Mouse (Mus musculus) adrenal gland, postnatal 14 days (tissue): ENCODE measurements around the gene Auts2. TPM values are rescaled to one million over a fixed set of nuclear protein-coding genes. Genes with fewer than 3 reads are reported as not detected.

Source experiments
- DNase-seq: peaks from one replicate; pipeline ENCODE4 v3.0.0; 2021; ENCODE audit warnings: mixed read lengths
- total RNA-seq: library from RNA; stranded (reverse); gene quantifications from 2 replicates; pipeline ENCODE4 v1.2.3, GENCODE M21; 2021

Auts2 gene
- total RNA-seq, 1 experiment from 2014 or later, result 38.2 TPM

DNA sequence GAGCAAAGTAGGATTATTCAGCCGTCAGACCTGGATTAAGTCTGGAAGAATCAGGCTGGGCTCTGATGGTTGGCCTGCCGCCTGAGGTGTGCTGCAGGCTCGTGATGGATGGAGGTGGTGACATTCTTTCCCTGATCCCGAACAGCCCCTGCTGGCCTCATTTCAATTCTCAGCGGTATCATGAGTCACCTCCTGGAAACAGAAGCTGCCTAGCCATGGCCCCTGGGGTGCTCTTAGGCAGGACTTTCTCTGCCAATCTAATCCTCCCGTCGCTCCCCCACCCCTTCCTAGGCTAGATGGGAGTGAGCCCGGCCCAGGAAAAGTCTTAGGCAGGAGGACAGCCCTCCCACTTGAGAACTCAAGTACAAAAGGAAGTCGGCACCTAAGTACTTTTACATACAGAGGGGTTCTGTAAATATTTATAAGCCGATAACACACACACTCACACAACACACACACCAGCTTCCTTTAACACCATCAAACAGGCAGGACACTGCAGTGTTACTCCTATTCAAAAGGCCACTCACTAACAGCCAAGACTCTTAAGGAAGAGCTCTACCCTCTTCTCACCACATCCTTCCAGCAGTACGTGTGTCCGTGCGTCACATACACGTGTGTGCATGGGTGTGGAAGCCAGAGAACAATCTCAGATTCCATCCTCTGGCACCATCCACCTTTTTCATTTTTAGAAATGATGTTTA is 1027.3 kb downstream of the Auts2 start:
- DNase-seq, result peak; percentile 69

DNA sequence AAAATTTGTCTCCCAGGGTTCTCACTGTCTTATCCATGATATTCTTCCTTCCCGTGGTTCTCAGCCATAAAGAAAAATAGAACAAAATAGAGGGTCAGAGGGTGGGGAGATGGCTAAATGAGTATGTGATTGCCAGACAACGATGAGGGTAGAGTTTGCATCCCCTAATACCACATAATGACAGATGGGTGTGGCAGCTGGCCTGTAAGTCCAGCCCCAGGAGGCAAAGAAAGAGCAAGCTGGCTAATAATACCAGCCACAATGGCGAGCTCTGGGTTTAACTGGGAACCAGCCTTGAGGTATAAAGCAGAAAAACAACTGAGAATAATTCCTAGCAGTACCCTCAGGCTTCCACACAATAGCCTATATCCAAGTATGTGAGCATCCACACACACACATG is 1029.4 kb downstream of the Auts2 start:
- no peak for DNase-seq

- DNase-seq, result no peak
Measured at GRCm38 (mm10) chr5:131512617-131513016, 1030.5 kb downstream of the Auts2 start.

DNA sequence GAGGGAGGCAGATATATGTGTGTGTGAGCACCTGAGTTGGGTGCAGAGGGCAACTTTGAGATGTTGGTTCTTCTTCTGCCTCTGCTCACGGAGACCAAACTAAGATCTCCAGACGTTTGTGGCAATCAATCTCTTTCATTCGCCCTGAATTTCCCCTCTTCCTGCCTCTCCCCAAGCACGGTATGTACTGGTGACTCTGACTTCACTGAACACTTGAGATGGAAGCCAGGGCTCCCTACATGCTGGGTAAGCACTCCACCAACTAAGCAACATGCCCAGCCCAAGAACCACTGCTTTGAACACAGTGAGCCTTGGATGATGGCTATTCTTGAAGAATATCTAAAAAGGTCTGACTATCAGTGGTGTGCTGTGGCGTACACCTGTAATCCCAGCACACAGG is 1032.5 kb downstream of the Auts2 start:
- no peak for DNase-seq

DNA sequence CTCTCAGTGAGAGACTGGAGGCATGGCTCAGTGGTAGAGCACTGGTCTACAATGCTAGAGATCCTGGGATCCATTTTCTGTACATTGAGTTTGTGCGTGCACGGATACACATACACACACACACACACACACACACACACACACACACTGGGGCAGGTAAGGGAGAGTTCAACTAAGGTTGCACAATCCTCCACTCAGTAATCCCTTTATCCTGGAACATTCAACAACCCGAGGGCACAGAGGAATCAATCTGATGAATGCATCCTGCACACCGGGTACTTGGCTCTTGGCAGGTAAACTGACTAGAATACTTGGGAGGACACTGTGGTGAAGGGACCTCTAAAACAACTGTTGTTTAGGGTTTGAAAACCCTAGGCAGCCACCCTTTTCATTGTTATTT is 1033.8 kb downstream of the Auts2 start:
- no peak for DNase-seq

- no peak for DNase-seq
Measured at GRCm38 (mm10) chr5:131498865-131499264, 1044.3 kb downstream of the Auts2 start.

DNA sequence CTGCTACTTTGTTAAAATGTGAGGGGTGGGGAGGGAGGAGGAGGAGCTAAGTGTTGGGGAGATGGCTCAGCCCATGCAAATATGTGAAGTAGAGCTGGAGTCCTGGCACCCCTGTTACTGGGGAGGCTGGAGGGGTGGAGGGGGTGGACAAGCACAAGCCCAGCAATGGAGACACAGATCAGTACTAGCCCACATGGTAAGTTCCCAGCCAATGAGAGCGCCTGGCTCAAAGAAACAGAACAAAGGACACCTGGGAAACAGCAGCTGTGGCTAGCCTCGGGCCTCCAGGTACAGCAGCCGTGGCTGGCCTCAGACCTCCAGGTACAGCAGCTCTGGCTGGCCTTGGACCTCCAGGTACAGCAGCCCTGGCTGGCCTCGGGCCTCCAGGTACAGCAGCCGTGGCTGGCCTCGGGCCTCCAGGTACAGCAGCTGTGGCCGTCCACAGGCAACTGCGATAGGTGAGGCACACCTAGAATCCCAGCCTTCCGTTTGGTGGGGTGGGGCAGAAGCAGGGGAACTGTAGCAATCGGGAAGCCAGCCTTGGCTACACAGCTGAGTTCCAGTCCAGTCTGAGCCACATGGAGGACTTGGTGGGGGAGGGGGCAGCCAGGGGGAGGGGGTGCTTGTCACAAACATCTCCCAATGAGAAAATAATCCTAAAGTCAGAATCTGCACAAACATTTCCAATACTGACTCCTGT is 1046.5 kb downstream of the Auts2 start:
- DNase-seq, result no peak

DNA sequence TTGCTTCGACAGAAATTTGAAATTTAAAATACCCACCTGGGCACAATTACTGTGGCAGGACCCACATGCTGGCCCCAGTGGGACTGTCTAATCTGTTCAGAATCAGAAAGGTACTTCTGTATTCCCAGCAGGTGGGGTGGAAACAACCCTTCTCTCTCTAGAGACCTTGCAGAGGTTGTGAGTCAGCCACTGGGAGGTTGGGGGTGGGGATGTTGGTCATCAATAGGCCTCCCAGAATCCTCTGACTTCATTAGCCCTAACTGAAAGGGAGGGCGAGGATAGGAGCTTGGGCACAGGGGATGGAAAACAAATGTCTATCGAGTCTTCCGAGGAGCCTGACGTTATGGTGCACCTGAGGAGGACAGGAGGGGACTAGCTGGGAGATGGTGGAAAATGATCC is 1048.6 kb downstream of the Auts2 start:
- DNase-seq, result no peak

- DNase-seq, result no peak
Measured at GRCm38 (mm10) chr5:131492535-131492934, 1050.6 kb downstream of the Auts2 start.

DNA sequence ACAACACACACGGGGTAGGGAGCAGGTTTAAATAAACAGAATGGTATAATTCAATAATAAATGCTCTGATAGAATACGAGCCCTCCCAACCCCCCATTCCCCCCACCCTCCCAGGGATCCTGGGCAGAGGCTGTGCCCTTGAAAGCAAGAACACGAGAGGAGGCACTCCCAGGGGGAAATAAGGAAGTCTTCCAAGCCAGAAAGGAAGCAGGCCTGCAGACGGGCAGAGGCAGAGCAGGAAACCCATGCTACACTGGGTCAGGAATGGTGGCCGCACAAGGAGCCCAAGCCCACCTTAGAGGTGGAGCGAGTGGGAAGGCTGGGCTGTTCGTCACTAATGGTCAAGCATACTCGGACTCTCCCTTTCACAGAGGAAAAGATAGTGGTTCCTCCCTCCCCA is 1051.3 kb downstream of the Auts2 start:
- peak; percentile 14 for DNase-seq

DNA sequence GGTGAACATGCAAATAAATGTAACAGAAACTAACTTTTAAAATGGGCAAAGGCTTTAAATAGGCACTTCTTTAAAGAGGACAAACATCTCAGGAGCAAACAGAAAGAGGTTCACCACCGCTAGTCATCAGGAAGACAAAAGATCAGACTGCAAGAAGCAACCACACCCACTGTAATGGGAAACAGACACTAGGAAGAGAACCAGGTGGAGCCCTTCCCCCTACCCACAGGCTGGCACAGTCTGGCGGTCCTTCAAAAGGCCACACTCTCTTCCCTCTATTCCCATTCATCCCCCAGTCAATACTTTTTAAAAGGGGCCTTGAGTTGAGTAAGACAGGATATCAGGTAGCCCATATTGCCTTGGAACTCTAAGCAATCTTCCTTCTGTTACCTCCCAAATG is 1052.3 kb downstream of the Auts2 start:
- no peak for DNase-seq

- DNase-seq, result no peak
Measured at GRCm38 (mm10) chr5:131489846-131490245, 1053.3 kb downstream of the Auts2 start.

- no peak for DNase-seq
Measured at GRCm38 (mm10) chr5:131486527-131486926, 1056.6 kb downstream of the Auts2 start.

- DNase-seq, result no peak
Measured at GRCm38 (mm10) chr5:131475278-131475677, 1067.9 kb downstream of the Auts2 start.

DNA sequence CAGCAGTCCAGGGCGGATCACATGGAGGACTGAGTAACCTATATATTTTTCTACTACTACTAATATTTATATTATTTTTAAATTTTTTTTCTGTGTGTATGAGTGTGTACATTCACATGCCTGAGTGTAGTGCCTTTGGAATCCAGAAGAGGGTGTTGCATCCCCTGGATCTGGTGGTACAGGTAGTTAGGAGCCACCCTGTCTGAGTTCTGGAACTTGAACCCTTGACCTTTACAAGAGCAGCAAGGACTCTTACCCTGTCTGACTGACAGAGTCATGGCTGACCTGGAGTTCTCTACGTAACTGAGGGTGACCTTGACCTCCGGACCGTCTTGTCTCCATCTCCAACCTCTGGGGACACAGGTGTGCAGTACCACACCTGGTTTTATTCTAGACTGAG is 1074.5 kb downstream of the Auts2 start:
- DNase-seq, result no peak

- no peak for DNase-seq
Measured at GRCm38 (mm10) chr5:131466131-131466530, 1077.0 kb downstream of the Auts2 start.

DNA sequence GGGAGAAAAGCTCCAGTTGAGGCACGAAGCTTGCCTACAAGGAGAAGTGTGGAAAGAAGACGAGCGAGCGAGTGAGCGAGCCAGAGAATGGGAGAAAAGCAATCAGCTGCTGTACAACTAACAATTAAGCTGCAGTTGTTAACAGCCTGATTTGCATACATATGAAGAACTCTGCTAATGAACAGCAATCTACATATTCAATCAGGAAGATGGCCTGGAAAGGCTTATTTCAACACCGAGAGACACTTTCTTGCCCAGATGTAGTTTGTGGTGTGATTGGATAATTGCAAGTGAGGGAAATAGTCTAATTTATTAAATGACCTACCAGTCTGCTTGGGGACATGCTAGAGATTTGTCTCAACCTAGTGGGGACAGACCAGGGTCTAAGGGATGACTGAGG is 1079.7 kb downstream of the Auts2 start:
- no peak for DNase-seq

DNA sequence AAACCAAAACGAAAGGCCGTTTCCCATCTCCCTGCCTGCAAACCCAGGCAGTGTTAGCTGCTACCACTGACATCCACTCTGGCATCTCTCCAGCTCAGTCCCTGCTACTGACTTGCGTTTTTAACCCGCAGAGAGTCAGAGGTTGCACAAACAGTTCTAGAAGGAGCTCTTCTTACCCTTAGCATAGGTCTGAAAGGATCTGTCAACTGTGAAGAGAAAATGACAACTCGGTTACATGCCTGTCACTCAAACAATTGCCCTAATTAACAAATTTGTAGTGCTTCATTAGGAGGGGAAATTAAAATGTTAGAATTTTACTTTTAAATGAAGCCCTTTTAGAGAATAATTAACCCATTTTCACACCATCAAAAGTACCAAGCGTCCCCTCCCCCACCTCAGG is 1083.2 kb downstream of the Auts2 start:
- DNase-seq, result no peak

DNA sequence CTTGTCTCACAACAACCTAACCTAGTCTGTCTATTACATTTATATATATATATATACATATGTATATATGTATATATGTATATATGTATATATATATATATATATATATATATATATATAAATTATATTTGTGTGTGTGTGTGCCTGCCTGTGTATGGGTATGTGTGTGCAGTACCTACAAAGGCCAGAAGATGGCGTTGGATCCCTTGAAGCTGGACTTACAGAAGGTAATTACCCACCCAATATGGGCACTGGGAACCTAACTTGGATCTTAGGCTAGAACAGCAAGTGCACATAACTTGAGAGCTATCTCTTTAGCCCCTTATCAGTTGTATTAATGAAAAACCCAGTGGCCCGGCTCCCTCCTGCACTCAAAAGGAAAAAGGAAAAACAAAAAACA is 1083.6 kb downstream of the Auts2 start:
- DNase-seq, result no peak

GRCm38 (mm10) chr5:131458700-131459099 is 1084.4 kb downstream of the Auts2 start:
- DNase-seq, result no peak

DNA sequence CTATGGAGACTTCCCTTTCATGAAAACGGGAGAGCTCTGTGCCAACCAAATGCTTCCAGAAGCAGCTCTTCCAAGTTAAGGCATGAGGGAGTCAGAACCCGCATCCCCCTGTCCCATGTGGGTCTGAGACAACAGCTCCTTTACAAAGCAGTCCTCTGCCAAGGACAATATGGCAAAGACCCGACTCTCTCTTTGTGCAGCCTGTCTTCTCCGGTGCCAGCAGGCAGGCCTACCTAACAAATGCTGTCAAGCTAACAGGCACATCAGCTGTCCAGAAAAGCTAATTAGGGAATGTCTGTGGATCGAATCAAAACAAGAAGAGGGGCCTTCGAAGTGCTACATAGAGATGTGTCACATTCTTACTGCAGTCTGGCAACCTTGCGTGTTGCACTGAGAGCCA is 1085.1 kb downstream of the Auts2 start:
- DNase-seq, result no peak

DNA sequence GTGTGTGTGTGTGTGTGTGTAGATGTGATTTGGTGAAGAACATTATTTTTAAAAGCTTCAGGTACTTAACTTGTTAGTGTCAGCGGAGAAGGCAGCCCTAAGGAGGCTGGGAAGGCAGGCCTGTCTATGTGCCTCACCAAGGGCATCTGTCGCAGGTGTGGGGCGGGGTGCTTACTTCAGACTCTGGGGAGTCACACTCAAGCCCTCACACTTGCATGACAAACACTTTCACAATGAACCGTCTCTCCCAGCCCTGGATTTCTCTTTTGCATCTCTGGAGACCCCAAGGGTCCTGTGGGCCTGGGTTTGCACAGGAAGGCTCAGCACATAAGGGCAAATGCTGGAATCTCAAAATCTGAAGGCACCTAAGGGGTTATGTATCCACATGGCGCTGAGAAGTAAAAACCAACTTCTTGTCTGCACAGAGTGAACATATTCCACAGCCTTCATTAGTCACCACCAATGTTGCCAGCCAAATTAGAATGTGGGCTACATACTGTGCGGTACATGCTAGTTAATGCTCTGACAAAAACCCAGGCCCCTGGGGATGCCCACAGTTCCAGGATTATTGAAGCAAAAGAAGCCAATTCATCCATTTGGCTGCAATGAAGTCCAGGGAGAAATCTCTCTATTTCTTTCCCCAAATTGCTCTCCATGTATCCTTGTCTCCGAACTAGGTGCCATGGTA is 1093.8 kb downstream of the Auts2 start:
- DNase-seq, result no peak

- DNase-seq, result no peak
Measured at GRCm38 (mm10) chr5:131435239-131435876, 1107.8 kb downstream of the Auts2 start.
